Mouse (Mus musculus) spleen, postnatal 4 days (tissue): Measurements from ENCODE around the gene Tmem97.
"Not testable (repeated sequence)": the region's sequence is repeated elsewhere in the genome, so short reads cannot be mapped to it uniquely, and the experiment has no call there.

Experiments used
- DNase-seq, 2 experiments: peaks; one replicate each; pipeline ENCODE4 v3.0.0; 2022; ENCODE audit warnings: low spot score in 2 of 2

Tmem97 gene

GRCm38 (mm10) chr11:78549491-78549987 is 1.0 kb downstream of the Tmem97 start:
- no peak for DNase-seq

- DNase-seq = no peak
These were observed 2.7 kb downstream of the Tmem97 start for GRCm38 (mm10) chr11:78547718-78548460.

DNA sequence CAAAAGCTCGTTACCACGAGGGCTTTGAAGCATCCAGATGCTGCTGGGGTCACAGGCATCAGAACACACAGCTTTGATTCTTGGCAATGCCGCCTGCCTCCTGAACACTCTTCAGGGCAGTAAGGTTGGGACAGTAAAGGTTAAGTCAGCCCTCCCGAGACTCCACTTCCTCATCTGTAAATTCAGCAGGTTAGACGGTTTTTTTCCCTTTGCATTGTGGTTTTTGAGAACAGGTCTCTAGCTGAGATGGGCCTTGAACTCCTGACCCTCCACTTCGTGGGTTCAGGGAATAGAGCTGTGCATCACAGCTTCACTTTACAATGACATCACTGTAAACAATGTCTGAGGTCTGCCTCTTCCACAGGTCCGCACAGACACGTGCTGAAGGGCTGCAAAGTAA is 5.4 kb downstream of the Tmem97 start:
- DNase-seq = no peak

- no peak for DNase-seq
These were observed 6.0 kb downstream of the Tmem97 start for GRCm38 (mm10) chr11:78544449-78545111.

DNA sequence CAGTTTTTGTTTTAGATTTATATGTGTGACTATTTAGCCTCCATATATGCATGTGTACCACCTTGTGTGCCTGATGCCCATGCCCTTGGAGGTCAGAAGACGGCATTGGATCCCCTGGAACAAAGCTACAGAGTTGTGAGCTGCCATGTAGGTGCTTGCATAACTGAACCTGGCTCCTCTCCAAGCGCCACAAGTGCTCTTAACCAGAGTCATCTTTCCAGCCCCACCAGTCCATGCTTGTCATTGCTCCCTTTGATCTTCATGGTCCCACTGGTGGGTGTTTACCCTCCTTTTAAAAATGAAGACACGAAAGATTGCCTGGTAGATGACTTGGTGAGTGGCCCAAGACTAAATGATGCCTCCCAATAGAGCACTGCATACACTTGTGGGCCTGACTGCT is 10.2 kb downstream of the Tmem97 start:
- DNase-seq = no peak

- no peak for DNase-seq
These were observed 13.9 kb downstream of the Tmem97 start for GRCm38 (mm10) chr11:78536690-78537084.

- peak; percentile 95 to 96 for DNase-seq
These were observed 14.4 kb downstream of the Tmem97 start, which contains the start of the genes Tnfaip1 and Ift20 for GRCm38 (mm10) chr11:78536080-78536689. Tnfaip1 (minus strand) TSS chr11:78536332. Ift20 (plus strand) TSS chr11:78536361.

GRCm38 (mm10) chr11:78535376-78536079 is 15.0 kb downstream of the Tmem97 start:
- DNase-seq = no peak

DNA sequence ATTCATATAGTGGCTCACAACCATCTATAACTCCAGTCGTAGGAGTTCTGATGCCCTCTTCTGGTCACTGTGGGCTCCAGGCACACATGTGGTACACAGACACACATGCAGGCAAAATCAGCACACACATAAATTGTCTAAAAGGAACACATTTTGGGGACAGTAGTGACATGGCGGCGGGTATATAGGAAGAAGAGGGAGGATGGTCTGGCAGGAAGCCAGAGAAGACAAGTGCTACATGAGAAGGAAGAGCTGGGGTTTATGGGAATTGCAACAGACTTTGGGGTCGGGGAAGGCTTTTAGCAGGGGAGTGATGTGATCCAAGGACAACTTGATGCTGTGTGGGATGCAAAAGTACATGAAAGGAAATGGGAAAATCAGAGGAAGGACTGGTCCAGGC is 16.1 kb downstream of the Tmem97 start:
- no peak for DNase-seq

DNA sequence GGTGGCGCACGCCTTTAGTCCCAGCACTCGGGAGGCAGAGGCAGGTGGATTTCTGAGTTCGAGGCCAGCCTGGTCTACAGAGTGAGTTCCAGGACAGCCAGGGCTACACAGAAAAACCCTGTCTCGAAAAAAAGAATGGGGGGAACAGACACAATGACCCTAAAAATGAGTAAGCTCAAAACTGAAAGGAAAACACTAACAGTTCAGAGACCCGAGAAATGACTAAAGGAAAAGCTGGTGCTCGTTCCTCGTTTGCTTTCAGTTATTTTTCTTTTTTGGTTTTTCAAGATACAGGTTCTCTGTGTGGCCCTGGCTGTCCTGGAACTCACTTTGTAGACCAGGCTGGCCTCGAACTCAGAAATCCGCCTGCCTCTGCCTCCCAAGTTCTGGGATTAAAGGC is 19.1 kb downstream of the Tmem97 start:
- DNase-seq = not testable (repeated sequence)

DNA sequence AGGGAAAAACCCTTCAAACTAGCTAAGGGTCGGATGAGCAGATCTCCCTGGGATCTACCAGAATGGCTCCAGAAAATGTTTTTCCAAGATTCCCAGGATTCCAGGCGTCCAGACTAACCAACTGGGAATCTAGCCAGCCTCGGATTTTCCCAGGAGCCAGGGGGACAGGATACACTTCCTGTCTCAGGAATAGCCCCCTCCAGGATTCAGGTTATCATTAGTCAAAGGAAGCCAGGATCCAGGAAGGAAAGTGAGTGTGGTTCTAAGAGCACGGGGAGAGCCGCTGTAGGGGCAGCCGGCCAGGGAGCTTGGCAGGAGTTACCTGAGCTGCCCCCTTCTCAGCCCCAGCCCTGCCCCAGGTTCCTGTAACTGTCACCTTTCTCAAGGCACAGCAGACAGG is 19.5 kb downstream of the Tmem97 start:
- DNase-seq = no peak

DNA sequence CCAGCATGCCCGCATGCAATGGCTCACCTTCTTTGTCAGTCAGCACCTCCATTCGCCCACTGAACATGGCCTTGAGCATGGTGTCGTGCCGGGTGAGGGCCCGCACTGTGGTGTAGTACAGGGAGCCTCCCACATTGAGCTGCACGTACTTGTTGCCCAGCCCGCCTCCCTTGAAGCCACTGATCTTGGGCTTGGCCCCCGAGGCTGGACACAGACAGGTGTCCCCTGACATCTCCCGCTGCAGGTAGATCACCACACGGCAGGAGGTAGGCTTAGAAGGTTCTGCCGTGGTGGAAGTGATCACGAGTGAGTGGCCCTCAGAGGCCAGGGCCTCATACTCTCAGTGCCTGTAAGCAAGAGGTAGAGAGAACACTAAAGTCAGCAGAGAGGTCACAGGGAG is 20.6 kb downstream of the Tmem97 start:
- no peak for DNase-seq

DNA sequence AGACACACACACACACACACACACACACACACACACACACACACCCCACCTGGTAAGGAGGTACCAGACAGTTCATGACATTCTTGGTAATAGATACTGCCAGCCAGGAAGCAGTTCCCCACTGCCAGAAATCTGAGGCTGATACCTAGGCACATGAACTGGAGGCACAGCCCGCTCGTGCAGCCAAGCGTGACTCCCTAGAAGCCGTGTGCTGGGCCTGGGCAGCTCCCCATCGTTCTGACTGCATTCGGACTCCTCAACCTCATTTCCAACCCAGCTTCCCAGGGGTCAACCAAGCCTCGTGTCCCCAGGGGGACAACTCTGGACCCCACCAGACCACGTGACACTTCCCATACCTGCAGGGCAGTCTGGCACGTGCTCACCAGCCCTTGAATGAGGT is 21.9 kb downstream of the Tmem97 start:
- no peak for DNase-seq

DNA sequence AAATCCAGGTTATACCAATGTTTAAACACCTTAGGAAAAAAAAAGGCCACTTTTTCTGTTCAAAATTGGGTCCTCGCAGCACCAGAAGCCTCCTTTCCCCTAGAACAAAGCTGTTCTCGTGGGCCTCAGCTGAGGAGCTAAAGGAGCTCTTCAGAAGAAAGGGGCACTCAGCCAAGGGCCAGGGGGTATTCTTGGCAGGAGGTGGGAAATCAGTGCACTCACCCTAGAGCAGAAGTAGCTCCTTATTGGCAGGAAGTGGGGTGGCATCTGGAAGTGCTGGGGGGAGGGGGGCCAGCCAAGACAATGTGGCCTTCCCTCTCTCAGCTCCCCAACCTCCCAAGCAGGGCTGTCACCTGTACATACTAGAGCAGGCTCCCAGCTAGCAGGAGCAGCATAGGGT is 25.7 kb downstream of the Tmem97 start:
- DNase-seq = no peak

GRCm38 (mm10) chr11:78523241-78523955 is 27.2 kb downstream of the Tmem97 start:
- no peak for DNase-seq

GRCm38 (mm10) chr11:78522481-78522997 is 28.0 kb downstream of the Tmem97 start:
- DNase-seq = no peak

- no peak for DNase-seq
These were observed 28.7 kb downstream of the Tmem97 start for GRCm38 (mm10) chr11:78521880-78522279.

DNA sequence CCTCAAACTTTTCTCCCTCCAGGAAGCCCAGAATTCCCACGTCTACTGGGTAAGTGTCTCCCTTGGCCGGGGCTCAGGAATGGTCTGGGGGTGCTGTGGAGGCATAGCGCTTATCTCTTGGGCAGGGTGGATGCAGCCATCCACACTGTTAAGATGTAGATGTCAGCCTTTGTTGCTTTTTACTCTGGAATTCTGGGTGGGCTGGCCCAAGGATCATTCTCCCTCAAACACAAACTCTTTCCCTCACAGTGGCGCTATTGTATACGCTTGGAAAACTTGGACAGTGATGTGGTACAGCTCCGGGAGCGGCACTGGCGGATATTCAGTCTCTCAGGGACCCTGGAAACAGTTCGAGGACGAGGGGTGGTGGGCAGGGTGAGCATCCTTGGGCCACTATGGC is 31.6 kb downstream of the Tmem97 start:
- DNase-seq = no peak

- DNase-seq = no peak
These were observed 34.8 kb downstream of the Tmem97 start for GRCm38 (mm10) chr11:78515549-78516325.

GRCm38 (mm10) chr11:78513106-78513790 is 37.3 kb downstream of the Tmem97 start:
- no peak for DNase-seq
